Mouse (Mus musculus): ENCODE measurements at regions not wholly inside any gene's neighbourhood (a gene's known extent, or its start where the extent isn't known, plus 50 kb on each side); places are given as distances from the start of the nearest gene placed in this dataset.
"Not testable (repeated sequence)": the region's sequence is repeated elsewhere in the genome, so short reads cannot be mapped to it uniquely, and the experiment has no call there.

DNA sequence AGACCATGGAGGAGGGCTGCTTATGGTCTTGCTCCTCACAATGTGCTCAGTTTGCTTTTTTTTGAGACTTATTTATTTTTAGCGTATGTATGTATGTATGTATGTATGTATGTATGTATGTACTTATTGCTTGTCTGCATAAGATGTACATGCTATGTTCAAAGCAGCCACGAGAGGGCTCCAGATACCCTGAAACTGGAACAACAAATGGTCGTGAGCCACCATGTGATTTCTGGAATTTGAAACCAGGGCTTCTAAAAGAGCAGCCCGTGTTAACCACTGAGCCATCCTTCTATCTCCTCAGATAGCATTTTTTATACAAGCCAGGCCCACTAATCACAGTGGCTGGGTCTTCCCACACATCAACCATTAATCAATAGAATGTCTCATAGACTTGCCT is 611.2 kb downstream of the 5730507C01Rik start:
- TF ChIP-seq CTCF (IDR thresholded peaks at IDR 0.05) (no peak), POLR2A (IDR thresholded peaks at IDR 0.05; ENCODE audit: insufficient read depth, low read depth, low read length) (no peak), EP300 (IDR thresholded peaks at IDR 0.05; ENCODE audit: insufficient read depth, low read depth, low read length) (no peak)
- DNase-seq: no peak
- intact Hi-C loops (cut with DNase I): no loop called here

GRCm38 (mm10) chr12:19175631-19176030 is 661.3 kb downstream of the 5730507C01Rik start:
- intact Hi-C loops (cut with DNase I): no loop called here
- no peaks in the 10 kb centered on the region for H3K36me3 ChIP-seq (ENCODE audit: control insufficient read depth, insufficient read depth, low read length)
- TF ChIP-seq EP300 (IDR thresholded peaks at IDR 0.05; ENCODE audit: insufficient read depth, low read depth, low read length): no peak
- TF ChIP-seq POLR2A (IDR thresholded peaks at IDR 0.05; ENCODE audit: insufficient read depth, low read depth, low read length): no peak
- TF ChIP-seq CTCF (IDR thresholded peaks at IDR 0.05): no peak
- H3K79me2 ChIP-seq (replicated peaks; ENCODE audit: control insufficient read depth, insufficient read depth, low read length): no peaks in the 10 kb centered on the region
- H3K9ac ChIP-seq (ENCODE audit: low read depth, low read length): no peak overlapping the region
- H3K27ac ChIP-seq: no peak overlapping the region
- no peaks in the 10 kb centered on the region for H3K4me1 ChIP-seq (ENCODE audit: control insufficient read depth, insufficient read depth, low read length)
- peak in 1 of 2 experiments; percentile 2 for DNase-seq
- H3K27me3 ChIP-seq (ENCODE audit: control insufficient read depth, insufficient read depth, low read length): no peaks in the 10 kb centered on the region
- no peak overlapping the region for H3K4me3 ChIP-seq
- 10% methylated on average over 42 of the region's 43 CpGs for WGBS

More for the DNA sequence above, 611.2 kb downstream of the 5730507C01Rik start:
- Histone ChIP-seq H3K9ac (ENCODE audit: low read depth, low read length) (no peak overlapping the region), H3K27ac (no peak overlapping the region), H3K79me2 (replicated peaks; ENCODE audit: control insufficient read depth, insufficient read depth, low read length) (no peaks in the 10 kb centered on the region), H3K27me3 (ENCODE audit: control insufficient read depth, insufficient read depth, low read length) (no peaks in the 10 kb centered on the region), H3K4me1 (ENCODE audit: control insufficient read depth, insufficient read depth, low read length) (no peaks in the 10 kb centered on the region), H3K36me3 (ENCODE audit: control insufficient read depth, insufficient read depth, low read length) (no peaks in the 10 kb centered on the region), H3K4me3 (no peak overlapping the region)
- WGBS: 54% methylated on average over 4 of the region's 4 CpGs

- no peak overlapping the region for H3K4me3 ChIP-seq
- no peaks in the 10 kb centered on the region for H3K4me1 ChIP-seq (ENCODE audit: control insufficient read depth, insufficient read depth, low read length)
- H3K27ac ChIP-seq: no peak overlapping the region
- no peak for TF ChIP-seq POLR2A (IDR thresholded peaks at IDR 0.05; ENCODE audit: insufficient read depth, low read depth, low read length)
- TF ChIP-seq CTCF (IDR thresholded peaks at IDR 0.05): no peak
- no peak for TF ChIP-seq EP300 (IDR thresholded peaks at IDR 0.05; ENCODE audit: insufficient read depth, low read depth, low read length)
- intact Hi-C loops (cut with DNase I): no loop called here
- H3K79me2 ChIP-seq (replicated peaks; ENCODE audit: control insufficient read depth, insufficient read depth, low read length): no peaks in the 10 kb centered on the region
- H3K27me3 ChIP-seq (ENCODE audit: control insufficient read depth, insufficient read depth, low read length): no peaks in the 10 kb centered on the region
- no peak overlapping the region for H3K9ac ChIP-seq (ENCODE audit: low read depth, low read length)
- no peak for DNase-seq
- H3K36me3 ChIP-seq (ENCODE audit: control insufficient read depth, insufficient read depth, low read length): no peaks in the 10 kb centered on the region
- 87% methylated on average over 5 of the region's 5 CpGs for WGBS
These were observed 678.1 kb downstream of the 5730507C01Rik start for GRCm38 (mm10) chr12:19192396-19192795.

DNA sequence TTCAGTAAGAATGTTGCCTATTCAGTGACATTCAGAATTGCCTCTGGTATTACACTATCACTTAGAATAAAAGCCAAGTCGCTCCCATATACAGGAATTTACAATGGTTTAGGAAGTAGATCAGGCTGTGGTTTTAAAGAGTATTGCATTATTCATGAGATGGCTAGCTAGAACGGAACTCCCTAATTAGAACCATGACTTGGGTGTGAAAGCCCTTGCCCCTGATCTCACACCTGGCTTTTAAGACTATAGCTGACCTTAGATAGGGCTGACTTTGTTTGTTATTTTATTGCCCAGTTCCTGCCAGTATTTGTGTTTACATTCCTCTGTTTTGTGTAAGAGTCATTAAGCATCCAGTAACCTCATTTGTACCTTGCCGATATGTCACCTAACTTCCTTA is 678.7 kb downstream of the 5730507C01Rik start:
- not testable (repeated sequence) for H3K27ac ChIP-seq, DNase-seq

GRCm38 (mm10) chr12:19223996-19224395 is 709.7 kb downstream of the 5730507C01Rik start:
- H3K79me2 ChIP-seq (replicated peaks; ENCODE audit: control insufficient read depth, insufficient read depth, low read length); H3K36me3 ChIP-seq (ENCODE audit: control insufficient read depth, insufficient read depth, low read length); H3K27ac ChIP-seq; DNase-seq; H3K9ac ChIP-seq (ENCODE audit: low read depth, low read length); H3K4me1 ChIP-seq (ENCODE audit: control insufficient read depth, insufficient read depth, low read length); intact Hi-C loops (cut with DNase I); H3K4me3 ChIP-seq; H3K27me3 ChIP-seq (ENCODE audit: control insufficient read depth, insufficient read depth, low read length): not testable (repeated sequence)
- 64% methylated on average over 1 of the region's 1 CpGs for WGBS

More for the DNA sequence above, 678.7 kb downstream of the 5730507C01Rik start:
- intact Hi-C loops (cut with DNase I); H3K9ac ChIP-seq (ENCODE audit: low read depth, low read length); H3K4me1 ChIP-seq (ENCODE audit: control insufficient read depth, insufficient read depth, low read length); H3K79me2 ChIP-seq (replicated peaks; ENCODE audit: control insufficient read depth, insufficient read depth, low read length); H3K27me3 ChIP-seq (ENCODE audit: control insufficient read depth, insufficient read depth, low read length); H3K36me3 ChIP-seq (ENCODE audit: control insufficient read depth, insufficient read depth, low read length); H3K4me3 ChIP-seq: not testable (repeated sequence)
- 72% methylated on average over 3 of the region's 3 CpGs for WGBS

DNA sequence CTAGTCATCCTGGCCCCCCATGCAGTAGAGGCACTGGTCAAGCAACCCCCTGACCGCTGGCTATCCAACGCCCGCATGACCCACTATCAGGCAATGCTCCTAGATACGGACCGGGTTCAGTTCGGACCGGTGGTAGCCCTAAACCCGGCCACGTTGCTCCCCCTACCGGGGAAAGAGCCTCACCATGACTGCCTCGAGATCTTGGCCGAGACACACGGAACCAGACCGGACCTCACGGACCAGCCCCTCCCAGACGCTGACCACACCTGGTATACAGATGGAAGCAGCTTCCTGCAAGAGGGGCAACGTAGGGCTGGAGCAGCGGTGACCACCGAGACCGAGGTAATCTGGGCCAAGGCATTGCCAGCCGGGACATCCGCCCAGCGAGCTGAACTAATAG is 707.6 kb upstream of the Gm21863 start:
- H3K27me3 ChIP-seq (ENCODE audit: control insufficient read depth, insufficient read depth, low read length); H3K36me3 ChIP-seq (ENCODE audit: control insufficient read depth, insufficient read depth, low read length); H3K79me2 ChIP-seq (replicated peaks; ENCODE audit: control insufficient read depth, insufficient read depth, low read length); H3K27ac ChIP-seq; intact Hi-C loops (cut with DNase I); H3K4me3 ChIP-seq; H3K4me1 ChIP-seq (ENCODE audit: control insufficient read depth, insufficient read depth, low read length); H3K9ac ChIP-seq (ENCODE audit: low read depth, low read length): not testable (repeated sequence)
- 88% methylated on average over 23 of the region's 23 CpGs for WGBS
- peak; percentile 44 to 50 for DNase-seq
- TF ChIP-seq CTCF (IDR thresholded peaks at IDR 0.05): peak; percentile 55

All from heart, adult 2 months (tissue).